Mouse (Mus musculus): Measurements from ENCODE around the gene Fam71a.

The Fam71a gene

DNA sequence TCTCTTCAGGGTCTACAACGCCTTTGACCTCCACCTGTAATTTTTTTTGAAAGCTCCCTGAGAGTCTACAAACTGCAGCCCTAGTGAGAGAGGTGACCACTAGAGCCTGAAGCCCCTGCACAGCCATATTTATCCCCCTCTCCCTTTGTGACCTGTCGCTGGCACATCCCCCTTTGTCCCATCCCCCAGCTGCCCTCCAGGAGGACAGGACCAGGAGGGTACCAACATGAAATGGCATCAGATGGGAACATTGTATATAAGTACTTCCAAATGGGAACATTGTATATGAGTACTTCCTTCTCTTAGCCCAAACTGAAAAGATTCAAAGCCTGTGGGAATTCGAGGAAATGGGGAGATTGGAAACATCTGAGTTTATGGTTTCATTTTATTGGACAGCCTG is at the start of gene Fam71a:
Gene Fam71a, minus strand, starts transcription at position 101 of the 400 bp plus-strand sequence.
- DNase-seq (ENCODE audit: low spot score in 2 of 2) = no peak

DNA sequence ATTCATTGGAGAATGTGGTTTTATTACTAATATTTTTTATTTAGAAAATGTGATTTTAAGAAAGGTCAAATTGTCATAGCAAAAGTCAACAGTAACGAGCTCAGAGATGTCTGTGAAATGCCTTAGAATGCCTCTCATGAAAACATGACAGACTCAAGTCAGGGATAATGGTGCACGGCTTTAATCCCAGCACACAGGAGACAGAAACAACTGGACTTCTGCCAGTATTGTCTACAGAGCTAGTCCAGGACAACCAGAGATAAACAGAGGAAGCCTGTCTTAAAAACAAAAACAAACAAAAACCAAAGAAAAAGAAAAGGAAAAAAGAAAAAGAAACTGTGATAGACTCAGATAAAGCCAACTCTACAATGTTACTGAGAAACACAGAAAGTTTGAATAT is 46.5 kb upstream of the Fam71a start:
- no peak for DNase-seq (ENCODE audit: low spot score in 2 of 2)

DNA sequence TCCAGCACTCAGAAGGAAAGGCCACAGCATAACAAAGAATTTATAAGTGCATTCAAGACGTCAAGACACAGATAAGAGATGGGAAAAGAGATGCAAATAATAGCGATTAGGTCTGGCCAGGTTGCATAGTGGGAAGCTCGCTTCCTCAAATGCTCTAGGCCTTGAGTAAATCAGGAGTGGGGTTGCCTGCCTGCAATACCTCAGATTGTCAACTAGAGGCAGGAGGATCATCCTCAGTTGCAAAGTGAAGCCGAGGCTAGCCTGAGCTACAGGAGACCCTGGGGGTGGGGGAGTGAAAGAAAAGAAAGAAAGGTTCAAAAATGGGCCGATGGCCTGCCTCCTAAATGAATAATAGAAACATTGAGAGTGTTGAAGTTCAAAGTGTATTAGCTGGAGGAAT is 41.2 kb upstream of the Fam71a start:
- no peak for DNase-seq (ENCODE audit: low spot score in 2 of 2)

DNA sequence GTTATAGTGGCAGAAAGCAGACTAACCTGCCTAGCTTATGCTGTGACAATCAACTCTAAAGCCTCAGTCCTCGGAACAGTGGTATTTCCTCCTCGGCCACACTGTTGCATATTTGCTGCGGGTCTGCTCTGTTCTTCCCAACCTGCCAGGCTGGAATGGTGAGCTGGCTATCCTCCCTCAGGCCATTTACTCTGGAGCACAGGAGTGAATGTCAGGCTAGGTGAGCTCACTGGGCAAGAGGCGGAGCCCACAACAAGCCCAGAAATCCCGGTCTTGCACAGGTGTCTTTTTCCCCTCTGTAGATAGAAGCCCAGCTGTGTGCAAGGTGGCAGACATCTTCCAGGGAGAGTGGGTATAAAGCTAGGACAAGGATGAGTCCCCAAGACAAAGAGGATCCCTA is 40.3 kb upstream of the Fam71a start:
- DNase-seq (ENCODE audit: low spot score in 2 of 2) = no peak

DNA sequence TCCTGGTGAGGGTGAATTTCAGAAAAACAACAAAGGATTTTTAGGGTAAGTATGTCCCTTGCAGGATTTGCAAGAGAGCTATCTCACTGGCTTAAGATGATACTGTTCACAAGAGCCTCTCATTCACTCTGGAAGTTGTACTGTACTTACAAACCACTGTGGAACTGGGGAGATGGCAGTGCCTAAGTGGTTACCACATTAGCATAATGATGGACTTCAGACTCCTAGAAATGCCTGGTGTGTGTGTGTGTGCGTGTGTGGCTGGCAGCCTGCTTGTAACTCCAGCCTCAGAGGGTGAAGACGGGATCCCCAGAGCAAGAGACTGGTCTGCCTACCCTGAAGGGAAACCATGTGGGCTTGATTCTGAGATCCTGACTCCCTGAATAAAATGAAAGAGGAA is 38.9 kb upstream of the Fam71a start:
- no peak for DNase-seq (ENCODE audit: low spot score in 2 of 2)

DNA sequence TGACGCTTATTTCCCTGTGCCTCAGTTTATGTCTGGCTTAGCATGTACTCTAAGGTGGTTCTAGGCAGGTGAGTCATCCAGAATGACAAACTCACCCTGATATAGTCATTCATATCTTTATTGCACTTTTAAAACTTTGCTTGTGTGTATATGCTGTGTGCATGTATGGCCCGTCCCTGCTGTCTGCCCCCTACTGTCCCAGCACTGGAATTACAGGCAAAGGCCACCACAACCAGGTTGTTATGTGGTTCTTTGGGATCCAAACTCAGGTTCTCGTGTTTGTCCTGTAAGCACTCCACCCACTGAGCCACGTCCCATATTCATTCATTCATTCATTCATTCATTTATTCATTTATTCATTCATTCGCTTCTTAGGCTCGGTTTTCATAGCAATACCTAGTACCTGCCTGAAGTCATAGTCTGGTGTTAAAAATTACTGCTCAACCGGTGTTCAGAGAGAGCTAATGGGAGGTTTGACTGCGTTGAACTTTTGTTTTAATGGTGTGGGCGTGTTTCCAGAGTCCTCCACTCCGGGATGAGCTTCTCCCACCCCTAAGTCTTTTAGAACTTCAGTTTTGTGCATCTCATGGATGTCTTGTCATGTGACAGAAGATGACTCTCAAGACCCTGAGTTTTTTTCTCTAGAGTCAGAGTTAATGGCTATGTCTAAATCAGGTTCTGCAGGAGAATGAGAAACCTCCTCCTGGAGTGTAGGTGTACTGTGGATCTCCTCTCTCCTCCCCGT is 37.8 kb upstream of the Fam71a start:
- DNase-seq (ENCODE audit: low spot score in 2 of 2) = no peak

DNA sequence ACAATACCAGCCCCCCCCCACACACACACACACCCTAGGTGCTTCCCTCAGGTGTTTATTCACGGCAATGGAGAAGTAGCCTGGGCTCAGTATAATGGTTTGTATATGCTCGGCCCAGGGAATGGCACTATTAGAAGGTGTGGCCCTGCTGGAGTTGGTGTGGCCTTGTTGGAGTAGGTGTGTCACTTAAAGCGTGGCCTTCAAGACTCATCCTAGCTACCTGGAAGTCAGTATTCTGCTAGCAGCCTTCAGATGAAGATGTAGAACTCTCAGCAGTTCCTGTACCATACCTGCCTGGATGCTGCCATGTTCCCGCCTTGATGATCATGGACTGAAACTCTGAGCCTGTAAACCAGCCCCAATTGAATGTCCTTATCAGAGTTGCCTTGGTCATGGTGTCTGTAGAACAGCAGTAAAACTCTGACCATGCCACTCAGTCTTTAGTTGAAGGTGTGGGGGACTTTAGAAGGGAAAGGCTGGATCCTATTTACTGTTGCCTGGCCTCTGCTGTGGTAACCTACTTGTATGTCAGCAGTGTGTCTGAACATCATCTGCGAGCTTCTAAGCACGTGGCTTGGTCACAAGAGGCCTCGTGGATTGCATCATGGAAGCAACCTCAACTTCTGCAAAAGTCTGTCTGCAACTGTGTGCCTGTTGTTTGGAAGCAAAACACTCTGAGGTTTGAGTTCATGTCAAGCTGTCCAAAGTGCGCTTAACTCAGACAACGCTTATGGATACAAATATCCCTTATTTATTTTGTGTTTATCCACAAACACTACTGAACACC is 36.4 kb upstream of the Fam71a start:
- no peak for DNase-seq (ENCODE audit: low spot score in 2 of 2)

DNA sequence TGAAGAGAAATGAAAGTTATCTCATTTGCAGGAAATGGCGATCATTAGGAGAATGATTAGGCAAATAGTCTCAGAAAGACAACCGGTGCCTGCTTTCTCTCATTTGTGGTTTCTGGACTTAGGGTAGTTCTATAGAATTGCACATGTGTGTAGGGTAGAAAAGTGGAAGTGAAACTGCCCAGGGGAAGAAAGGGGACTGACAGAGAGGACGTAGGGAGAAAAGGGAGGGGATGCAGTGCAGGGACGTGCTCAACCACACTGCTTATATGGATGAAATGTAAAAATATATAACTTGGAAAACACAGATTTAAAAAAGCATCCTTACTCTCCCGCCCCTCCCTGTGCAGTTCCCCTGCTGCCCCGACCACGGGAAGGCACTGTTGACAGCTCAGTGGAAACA is 33.3 kb upstream of the Fam71a start:
- DNase-seq (ENCODE audit: low spot score in 2 of 2) = no peak

DNA sequence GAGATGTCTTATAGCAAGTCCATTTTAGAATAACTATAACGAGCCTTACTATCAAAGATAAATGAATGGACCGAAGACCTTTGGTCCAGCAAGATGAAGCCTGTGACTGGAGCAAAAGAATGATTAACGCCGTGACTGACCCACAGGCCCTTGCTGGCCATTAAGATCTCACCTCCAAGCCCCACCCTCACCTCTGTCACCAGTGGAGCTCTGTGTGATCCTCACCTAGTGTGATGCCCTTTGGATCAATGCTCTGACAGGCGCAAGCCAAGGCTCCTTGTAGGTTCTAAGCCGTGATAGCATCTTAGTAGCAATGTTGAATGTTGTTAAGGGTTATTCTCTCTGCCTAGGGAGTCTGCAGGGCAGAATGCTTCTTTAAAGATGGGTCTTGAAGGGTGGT is 31.4 kb upstream of the Fam71a start:
- no peak for DNase-seq (ENCODE audit: low spot score in 2 of 2)

DNA sequence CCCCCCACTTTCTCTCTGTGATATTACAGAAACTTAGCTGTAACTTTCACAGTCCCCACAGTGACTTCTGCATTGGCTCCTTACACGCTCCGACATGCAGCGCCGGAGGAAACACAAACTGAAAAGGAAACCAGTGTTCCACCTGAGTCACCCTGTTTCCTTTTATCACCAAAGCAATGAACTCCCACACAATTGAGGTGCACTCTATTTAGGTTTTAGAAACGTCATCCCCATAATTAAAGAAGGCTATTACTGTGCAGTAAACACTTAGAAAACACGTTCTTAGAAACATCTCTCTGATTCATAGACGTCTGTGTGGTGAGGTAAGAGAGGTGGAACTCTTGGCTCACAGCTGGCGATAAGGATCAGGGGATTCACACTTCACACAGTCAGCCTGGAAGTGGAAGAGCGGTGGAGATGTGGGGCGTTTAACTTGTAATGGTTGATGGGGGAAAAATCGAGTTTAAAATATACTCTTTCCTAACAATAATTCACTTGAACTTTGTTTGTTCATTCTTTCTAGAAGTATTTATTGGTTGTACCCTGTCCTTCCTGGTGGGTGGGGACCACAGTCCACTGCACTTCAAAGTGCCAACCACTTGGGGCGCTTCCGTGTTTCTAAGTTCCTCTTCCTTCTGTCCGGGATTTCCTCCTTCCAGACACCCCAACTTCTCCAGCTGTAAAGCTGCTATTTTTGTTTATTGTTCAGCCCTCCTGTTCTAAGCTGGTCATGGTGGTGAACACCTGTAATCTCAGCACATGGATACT is 29.2 kb upstream of the Fam71a start:
- DNase-seq (ENCODE audit: low spot score in 2 of 2) = no peak

DNA sequence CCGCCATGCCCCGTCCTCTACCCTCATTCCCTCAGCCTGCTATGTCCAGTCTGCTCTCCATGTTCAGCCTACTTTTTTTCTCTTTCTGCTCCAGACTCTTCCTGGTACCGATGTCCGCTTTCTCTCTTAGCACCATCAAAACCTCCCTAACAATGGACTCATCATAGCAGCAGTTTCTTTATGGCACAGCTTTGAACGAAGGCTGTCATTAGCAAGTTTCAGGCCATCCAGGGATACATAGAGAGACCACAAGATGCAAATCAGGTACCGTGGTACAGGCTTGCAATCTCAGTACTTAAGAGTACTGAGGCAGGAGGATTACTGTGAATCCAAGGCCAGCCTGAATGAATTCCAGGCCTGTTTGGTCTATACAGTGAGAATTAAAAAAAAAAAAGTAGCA is 28.1 kb upstream of the Fam71a start:
- DNase-seq (ENCODE audit: low spot score in 2 of 2) = no peak

DNA sequence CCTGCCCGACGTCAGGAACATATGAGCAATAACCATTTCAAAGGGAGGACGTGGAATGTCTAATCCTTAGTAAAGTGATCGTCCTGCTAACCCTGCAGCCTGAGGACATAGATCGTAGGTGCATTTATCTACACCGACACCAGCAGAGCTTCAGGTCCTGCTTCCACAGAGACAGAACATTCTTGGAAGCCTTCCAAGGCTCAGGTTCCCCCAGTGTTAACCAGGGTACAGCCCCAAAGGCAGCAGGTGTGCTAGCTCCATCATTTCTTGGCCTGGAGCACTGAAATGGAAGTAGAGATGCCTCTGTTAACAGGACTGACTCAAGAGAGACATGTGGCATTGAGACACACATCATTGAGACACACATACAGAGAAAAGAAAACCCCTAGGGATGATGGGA is 27.6 kb upstream of the Fam71a start:
- DNase-seq (ENCODE audit: low spot score in 2 of 2) = no peak

DNA sequence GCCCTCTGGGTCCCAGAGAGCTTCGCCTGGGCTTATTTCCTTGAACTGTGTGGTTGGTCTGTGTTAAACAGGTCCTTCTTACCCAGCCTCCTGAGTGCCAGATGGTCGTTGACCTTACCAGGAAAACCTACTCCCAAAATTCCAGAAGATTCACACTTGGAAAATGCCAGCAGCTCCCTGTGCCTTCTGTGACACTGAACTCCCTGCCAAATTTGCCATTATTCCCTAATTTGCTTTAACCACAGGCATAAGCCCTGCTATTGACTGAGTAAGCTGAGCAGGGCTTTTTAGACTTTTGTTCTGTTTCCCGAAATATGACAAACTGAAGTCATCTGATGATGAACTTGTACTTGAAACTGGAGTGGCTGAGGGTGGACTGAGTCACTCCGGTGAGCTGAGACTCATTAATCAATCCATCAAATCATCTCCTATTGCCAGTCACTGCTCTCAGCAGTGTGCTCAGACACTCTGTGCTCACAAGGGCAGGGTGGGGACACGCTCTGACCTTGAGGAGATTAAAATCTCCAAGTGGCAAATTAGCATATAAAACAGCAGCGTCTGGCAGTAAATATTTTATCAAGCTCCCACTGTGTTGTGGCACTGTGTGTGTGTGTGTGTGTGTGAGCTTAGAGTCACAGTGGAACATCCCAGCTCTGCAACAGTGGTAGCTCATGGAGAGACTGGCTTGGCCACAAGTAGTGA is 25.2 kb upstream of the Fam71a start:
- DNase-seq (ENCODE audit: low spot score in 2 of 2) = no peak

DNA sequence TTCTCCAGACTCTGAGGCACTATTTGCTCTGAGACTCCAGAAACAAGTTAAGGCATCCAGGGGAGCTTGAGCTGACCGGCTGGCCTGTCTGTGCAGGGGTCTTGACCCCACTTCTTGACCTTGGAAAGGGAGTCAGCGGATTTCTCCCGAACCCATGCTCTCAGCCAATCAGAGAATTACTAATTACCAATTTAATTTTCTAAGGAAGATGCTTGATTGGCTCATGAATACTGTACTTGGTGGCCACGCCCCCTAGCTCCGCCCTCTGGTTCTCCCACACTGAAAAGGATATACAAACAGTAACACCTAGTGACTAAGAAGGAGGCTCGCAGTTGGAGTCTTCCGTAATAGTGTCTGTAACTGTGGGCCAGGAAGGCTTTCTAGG is 21.8 kb upstream of the Fam71a start:
- DNase-seq (ENCODE audit: low spot score in 2 of 2) = no peak

DNA sequence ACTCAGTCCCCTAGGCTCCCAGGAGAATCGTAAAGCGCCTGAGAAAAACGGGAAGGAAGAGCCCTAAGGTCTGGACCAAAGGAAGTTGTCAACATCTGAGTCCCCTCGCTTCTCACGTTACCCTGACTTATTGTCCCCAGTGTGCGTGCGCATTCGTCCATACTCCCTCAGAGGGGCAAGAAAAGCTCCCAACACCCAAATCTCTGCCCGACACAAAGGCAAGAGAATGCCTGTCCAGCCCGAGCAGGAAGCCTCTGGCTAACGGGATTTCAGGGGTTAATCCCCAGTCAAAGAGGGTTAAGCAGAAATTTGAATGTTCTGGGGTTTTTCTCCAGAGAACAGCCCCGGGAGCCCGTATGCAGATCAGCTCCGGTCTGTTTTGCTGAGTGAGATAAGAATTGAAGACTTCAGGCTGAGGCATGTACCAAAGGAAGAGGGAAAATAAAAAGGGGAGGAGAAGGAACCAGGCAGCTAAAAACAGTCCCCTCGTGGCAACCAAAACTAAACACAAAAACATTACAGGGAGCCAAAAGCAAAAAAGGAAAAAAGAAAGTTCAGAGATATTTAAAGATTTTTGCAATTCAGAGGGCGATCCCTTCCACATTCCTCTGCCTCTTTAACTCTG is 21.3 kb upstream of the Fam71a start:
- DNase-seq (ENCODE audit: low spot score in 2 of 2) = no peak

DNA sequence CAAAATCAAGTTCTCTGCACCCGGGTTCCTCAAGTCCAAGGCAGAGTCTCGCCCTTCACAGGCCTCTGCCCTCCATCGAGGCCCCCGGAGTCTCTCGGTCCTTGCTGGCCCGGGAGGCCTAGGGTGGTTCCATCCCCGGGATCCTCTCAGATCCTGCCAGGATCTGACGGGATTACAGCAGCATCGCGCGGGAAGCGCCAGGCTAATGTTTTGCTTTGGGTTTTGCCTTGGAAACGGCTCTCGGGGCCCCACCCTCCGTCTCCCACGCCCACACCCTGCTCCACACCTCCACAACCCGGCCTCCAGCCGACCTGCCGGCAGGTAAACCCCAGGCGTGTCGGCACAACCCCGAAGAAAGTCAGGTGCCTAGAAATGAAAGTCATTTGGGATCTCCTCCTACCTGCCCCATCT is 20.2 kb upstream of the Fam71a start:
- DNase-seq (ENCODE audit: low spot score in 2 of 2) = no peak

DNA sequence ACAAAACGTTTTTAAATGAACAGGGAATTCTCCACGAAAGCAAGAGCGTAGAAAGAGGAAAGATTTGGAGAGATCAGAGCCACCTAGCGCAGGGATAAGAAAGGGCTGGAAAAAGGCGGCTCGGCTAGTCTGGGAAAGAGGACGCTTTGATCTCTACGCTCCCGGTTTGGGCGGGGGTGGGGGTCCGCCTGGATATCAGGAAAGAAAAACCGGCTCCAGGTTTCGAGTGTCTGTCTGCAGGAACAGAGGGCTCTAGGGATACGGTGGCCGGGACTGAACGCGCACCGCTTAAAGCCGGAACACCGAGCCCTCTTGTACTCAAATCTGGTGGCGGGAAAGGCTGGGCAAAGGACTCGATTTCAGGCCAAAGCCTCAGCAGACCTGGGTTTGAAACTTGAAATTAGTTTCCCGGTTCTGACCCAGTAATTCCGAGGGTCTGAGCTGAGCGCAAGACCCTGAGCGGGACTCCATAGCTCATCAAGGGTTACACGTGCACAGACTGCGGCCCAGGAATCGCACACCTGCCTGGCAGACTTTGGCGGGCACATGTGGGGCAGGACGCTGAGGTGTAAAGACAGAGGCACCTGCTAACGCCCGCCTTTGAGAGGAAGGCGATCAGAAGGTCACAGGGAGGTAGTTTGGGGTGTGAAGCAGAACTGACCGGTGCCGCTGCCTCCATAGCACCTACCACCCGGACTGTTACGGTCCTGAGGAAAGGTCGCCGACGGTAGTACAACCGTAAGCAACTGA is 19.6 kb upstream of the Fam71a start:
- DNase-seq (ENCODE audit: low spot score in 2 of 2) = peak in 1 of 2 experiments; percentile 11

DNA sequence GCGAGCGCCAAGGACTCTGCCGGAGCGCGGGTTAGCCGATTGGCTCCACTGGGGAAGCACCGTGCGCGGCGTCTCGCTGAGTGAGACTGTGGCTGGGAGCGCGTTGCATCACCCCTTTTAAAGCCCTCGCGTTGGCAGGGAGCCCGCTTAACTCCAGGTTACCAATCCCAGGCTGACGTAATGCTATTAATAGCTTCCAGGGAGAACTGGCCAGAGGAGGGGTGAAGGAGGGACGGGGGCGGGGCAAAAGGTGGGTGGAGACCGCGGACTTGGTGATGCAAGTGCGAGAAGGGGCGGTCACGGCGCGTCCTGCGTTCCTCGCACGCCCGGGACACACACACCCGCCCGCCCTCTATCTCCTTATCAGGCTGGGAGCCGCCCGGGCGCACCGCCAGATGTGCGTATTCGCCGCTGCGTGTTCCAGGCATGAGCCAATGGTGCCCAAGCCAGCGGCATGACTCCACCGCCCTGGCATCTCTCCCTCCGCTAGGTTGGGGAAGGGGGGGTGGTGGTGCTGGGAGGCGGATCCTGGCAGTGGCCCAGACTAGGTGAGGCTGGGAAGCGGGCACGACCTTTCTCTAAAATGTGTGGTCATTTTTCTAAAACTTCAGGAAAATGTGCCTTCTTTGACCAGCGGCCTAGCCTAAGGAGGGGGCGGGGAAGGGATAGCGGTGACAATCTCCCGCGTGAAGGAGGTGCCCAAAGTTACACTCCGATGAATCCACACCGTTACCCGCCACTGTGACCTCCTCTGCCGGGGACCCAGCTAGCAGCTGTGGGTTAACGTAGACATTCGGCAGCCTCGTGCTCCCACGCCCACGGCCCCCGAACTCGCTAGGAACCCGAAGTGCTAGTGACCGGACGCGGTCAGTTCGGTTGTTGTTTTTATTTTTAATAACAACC is 18.8 kb upstream of the Fam71a start:
- peak; percentile 47 to 74 for DNase-seq (ENCODE audit: low spot score in 2 of 2)

DNA sequence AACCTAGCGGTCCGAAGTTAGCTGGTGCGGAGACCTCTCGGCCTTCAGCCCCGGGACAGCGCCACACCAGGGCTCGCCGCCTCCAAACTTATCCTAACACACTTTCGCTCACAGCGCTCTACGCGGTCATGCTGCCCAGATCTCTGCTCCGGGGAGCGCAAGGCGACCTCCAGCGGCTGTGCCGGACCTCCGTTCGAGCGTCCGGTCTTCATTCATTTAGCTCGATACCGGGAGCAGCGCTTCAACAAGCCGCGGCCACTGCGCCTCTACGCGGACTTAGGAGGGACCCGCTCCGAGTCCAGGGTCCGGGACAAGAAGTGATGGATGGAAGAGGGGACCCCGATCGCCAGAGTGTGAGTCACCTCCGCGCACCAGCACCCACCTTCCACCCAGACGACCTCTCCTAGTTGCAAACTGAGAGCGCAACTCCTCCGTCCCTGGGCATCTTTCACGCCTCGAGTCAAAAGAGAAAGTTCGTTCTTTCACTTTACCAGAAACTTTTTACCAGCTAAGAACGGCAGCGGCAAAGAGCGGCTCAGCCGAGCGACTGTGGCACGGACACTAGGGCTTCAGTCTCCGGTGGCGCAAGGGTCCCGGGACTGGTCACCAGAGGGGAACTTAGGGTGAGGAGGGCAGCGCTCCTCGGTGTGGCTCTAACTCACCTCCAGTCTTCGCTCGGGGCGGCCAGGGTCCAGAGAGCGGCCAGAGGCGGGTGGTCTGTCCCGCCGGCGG is 18.0 kb upstream of the Fam71a start:
- DNase-seq (ENCODE audit: low spot score in 2 of 2) = peak in 1 of 2 experiments; percentile 30
